Mouse (Mus musculus) liver, embryonic 11.5 days (tissue): ENCODE results near the gene C1qtnf4. TPM values are rescaled to one million over a fixed set of nuclear protein-coding genes. Genes with fewer than 3 reads are reported as not detected.

ENCODE experiments used
- ATAC-seq: fragments of 200-750 bp; cut with Nextera tagmentation; replicated peaks from 2 replicates; pipeline ENCODE4 v1.8.0; 2017; ENCODE audit warnings: moderate number of reproducible peaks, mild to moderate bottlenecking, moderate TSS enrichment, moderate library complexity; ENCODE audit not compliant: low FRiP score
- DNase-seq: peaks from one replicate; pipeline ENCODE4 v3.0.0-alpha.2; 2017; ENCODE audit warnings: low spot score
- H3K27ac ChIP-seq: fragments of 300-500 bp; sonication (generic); 2 replicates; pipeline ENCODE4 v1.5.1; 2014; ENCODE audit warnings: mild to moderate bottlenecking, low read depth, low read length, control low read depth
- H3K27me3 ChIP-seq: fragments of 300-500 bp; sonication (generic); replicated peaks from 2 replicates; pipeline ENCODE4 v1.6.1; 2014; ENCODE audit warnings: low read length, mixed read lengths; ENCODE audit not compliant: control insufficient read depth, insufficient read depth
- H3K36me3 ChIP-seq: fragments of 300-500 bp; sonication (generic); 2 replicates; pipeline ENCODE4 v1.6.1; 2014; ENCODE audit warnings: mild to moderate bottlenecking, low read length, moderate library complexity, mixed read lengths; ENCODE audit not compliant: control insufficient read depth, insufficient read depth
- H3K4me1 ChIP-seq: fragments of 300-500 bp; sonication (generic); replicated peaks from 2 replicates; pipeline ENCODE4 v1.6.1; 2014; ENCODE audit warnings: low read length, mixed read lengths; ENCODE audit not compliant: control insufficient read depth, insufficient read depth
- H3K4me2 ChIP-seq: fragments of 300-500 bp; sonication (generic); 2 replicates; pipeline ENCODE4 v1.6.1; 2014; ENCODE audit warnings: mild to moderate bottlenecking, control low read depth, moderate library complexity
- H3K4me3 ChIP-seq: fragments of 300-500 bp; sonication (generic); 2 replicates; pipeline ENCODE4 v1.5.1; 2014; ENCODE audit warnings: low read depth, low read length, control low read depth
- H3K9ac ChIP-seq: fragments of 300-500 bp; sonication (generic); 2 replicates; pipeline ENCODE4 v1.6.1; 2014; ENCODE audit warnings: low read depth, low read length, control low read depth
- H3K9me3 ChIP-seq: fragments of 300-500 bp; sonication (generic); 2 replicates; pipeline ENCODE4 v1.6.1; 2016; ENCODE audit warnings: low read length, inconsistent platforms, mixed read lengths; ENCODE audit not compliant: control insufficient read depth
- WGBS: fragments of 180-500 bp; shearing (Covaris S2); extraction: QIAGEN DNeasy Blood & Tissue Kit; methylation state at CpG from one replicate; pipeline ENCODE4 v1.1.7; 2014; 5-methylcytosine and 5-hydroxymethylcytosine counted together
- polyA plus RNA-seq: library from polyadenylated mRNA; unstranded; fragments of >200 nt; fragmentation: Nextera tagmentation; extraction: Ambion mirVana; gene quantifications from 2 replicates; pipeline ENCODE4 v1.2.1, GENCODE M21; 2014

C1qtnf4 gene
- polyA plus RNA-seq, 1 experiment from 2014 or later: 6.9 TPM

DNA sequence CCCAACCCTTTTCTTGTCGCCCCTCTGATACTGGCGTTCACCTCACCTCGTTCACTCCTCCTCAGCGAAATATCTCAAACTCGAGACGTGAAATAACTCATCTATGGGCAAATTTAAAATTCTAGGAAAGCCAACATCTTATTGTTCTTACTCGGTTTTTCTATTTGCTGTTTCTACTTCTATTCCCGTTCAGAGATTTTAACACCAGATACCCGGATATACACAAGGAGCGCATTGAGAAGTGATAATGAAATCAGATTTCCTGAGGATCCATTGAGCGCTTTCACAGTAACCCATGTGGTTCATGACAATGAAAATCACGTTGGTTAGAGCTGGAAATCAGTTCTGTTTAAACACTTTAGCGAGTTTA is 38.0 kb upstream of the C1qtnf4 start:
- ATAC-seq: no peak
- peaks cover 14% of the 10 kb centered on the region for H3K36me3 ChIP-seq
- H3K27ac ChIP-seq: peak overlapping the region; percentile 62
- H3K4me2 ChIP-seq: peak overlapping the region; percentile 82
- peaks cover 11% of the 10 kb centered on the region for H3K4me1 ChIP-seq
- WGBS: under 1% methylated on average over 13 of the region's 13 CpGs
- no peaks in the 10 kb centered on the region for H3K9me3 ChIP-seq
- no peak for DNase-seq
- H3K27me3 ChIP-seq: no peaks in the 10 kb centered on the region
- peak overlapping the region; percentile 81 for H3K9ac ChIP-seq
- H3K4me3 ChIP-seq: peak overlapping the region; percentile 73

DNA sequence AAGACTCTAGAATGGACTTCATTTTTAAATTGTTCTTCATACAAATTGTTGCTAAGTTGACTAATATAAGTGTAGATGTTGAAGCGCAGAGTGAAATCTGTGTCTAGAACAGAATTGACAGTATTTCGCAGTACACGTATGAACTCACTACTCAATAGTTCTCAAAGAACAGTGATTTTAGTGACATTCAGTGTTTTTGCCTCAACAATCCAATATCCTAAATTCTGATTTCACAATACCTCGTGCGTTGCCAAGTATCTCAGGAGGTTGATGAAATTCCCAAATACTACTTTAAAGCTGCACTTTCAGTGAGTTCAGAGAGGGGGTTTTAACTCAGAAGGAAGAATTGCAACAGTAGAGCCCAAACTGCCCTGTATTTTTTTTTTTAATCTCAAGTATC is 37.3 kb upstream of the C1qtnf4 start:
- H3K4me3 ChIP-seq: peak overlapping the region; percentile 73
- no peak overlapping the region for H3K9ac ChIP-seq
- no peaks in the 10 kb centered on the region for H3K9me3 ChIP-seq
- no peak for ATAC-seq
- H3K4me2 ChIP-seq: peak overlapping the region; percentile 82
- H3K27ac ChIP-seq: no peak overlapping the region
- peaks cover 16% of the 10 kb centered on the region for H3K36me3 ChIP-seq
- 89% methylated on average over 5 of the region's 5 CpGs for WGBS
- no peak for DNase-seq
- peaks cover 11% of the 10 kb centered on the region for H3K4me1 ChIP-seq
- H3K27me3 ChIP-seq: no peaks in the 10 kb centered on the region

DNA sequence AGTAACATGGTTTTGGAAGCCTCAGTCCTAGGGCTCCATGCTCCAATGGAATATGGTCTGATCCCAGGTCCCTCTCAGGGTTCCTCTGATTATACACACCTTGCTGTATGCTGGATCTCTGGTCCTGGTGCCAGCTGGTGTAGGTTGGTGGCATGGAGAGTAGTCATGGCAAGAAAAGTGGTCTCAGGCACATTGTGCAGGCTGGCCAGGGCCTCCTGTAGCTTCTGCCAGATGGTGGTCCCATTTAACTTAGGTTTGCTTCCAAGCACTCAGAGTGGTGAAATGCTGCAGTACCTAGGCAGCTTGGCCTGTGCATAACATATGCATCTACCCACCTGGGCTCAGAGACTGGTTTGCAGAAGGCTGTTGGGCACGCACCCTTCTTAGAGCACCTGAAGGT is 35.3 kb upstream of the C1qtnf4 start:
- ATAC-seq (no peak), DNase-seq (no peak)
- H3K36me3 ChIP-seq: peaks cover 27% of the 10 kb centered on the region
- H3K4me1 ChIP-seq: peaks cover 11% of the 10 kb centered on the region
- 96% methylated on average over 1 of the region's 1 CpGs for WGBS
- H3K9me3 ChIP-seq: no peaks in the 10 kb centered on the region
- no peak overlapping the region for H3K4me3 ChIP-seq
- H3K27me3 ChIP-seq: no peaks in the 10 kb centered on the region
- H3K9ac ChIP-seq: no peak overlapping the region
- no peak overlapping the region for H3K4me2 ChIP-seq
- H3K27ac ChIP-seq: no peak overlapping the region

DNA sequence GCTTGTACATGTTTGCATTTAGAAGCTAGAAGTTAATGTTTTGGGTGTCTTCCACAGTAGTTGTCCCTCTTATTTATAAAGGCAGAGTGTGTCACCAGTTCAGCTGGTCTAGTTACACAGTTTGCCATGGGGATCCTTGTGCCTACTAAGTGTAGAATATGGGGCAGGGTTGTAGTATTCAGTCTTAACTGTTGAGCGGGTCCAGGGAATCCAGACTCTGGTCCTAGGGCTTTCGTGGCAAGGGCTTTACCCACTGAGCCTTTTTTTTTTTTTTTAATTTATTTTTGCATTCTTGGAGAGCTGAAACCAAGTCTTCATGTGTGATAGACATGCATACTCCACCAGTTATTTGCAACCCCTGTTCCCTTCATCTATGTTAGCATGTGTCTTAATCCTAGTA is 24.2 kb upstream of the C1qtnf4 start:
- Histone ChIP-seq H3K4me3 (no peak overlapping the region), H3K4me2 (no peak overlapping the region), H3K9me3 (no peaks in the 10 kb centered on the region), H3K36me3 (peaks cover 19% of the 10 kb centered on the region), H3K27ac (no peak overlapping the region), H3K9ac (no peak overlapping the region), H3K27me3 (no peaks in the 10 kb centered on the region), H3K4me1 (no peaks in the 10 kb centered on the region)
- no peak for DNase-seq
- 97% methylated on average over 2 of the region's 2 CpGs for WGBS
- no peak for ATAC-seq

DNA sequence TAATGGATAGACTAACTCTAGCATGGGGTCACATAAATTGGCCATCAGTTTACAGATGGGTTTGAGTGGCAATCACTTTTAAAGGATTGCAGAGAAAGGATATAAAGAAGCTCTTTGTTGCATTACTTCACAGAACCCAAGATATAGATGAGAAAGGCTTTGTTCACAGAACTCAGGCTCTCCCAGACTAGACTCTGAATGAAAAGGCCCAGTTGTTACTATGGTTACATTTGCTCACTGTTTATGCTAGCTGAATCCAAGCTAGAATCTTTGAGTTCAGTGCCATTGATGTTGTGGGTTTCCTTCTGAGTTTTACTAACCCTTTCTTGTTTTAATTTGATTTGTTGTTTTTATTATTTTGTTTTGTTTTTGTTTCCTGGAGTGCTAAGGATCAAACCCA is 21.5 kb upstream of the C1qtnf4 start:
- no peaks in the 10 kb centered on the region for H3K9me3 ChIP-seq
- peaks cover 19% of the 10 kb centered on the region for H3K36me3 ChIP-seq
- no peak overlapping the region for H3K9ac ChIP-seq
- no peak overlapping the region for H3K4me2 ChIP-seq
- no peak overlapping the region for H3K27ac ChIP-seq
- H3K4me3 ChIP-seq: no peak overlapping the region
- H3K27me3 ChIP-seq: no peaks in the 10 kb centered on the region
- ATAC-seq (no peak), DNase-seq (no peak)
- H3K4me1 ChIP-seq: peaks cover 11% of the 10 kb centered on the region

DNA sequence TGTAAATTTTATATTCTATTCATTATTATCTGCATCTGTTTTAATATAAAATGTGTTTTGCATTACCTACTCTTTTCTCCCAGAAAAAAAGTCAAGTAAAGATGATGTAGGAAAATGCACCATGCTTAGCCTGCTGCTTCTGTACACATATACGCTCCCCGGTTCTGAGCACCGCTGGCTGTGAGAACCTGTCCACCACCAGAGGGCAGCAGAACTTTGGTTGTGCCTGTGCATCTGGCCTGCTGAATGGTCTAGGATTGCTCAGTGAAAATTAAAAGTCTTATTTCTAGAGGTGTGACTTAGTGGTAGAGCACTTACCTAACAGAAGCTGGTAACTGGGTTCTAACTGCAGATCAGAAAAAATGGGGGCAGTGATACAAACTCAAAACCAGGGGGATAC is 19.1 kb upstream of the C1qtnf4 start:
- H3K4me3 ChIP-seq: no peak overlapping the region
- peaks cover 33% of the 10 kb centered on the region for H3K4me1 ChIP-seq
- peak; percentile 62 for ATAC-seq
- peak; percentile 58 for DNase-seq
- H3K27ac ChIP-seq: no peak overlapping the region
- H3K4me2 ChIP-seq: no peak overlapping the region
- H3K27me3 ChIP-seq: no peaks in the 10 kb centered on the region
- no peaks in the 10 kb centered on the region for H3K9me3 ChIP-seq
- peaks cover 13% of the 10 kb centered on the region for H3K36me3 ChIP-seq
- WGBS: 43% methylated on average over 3 of the region's 3 CpGs
- H3K9ac ChIP-seq: no peak overlapping the region

DNA sequence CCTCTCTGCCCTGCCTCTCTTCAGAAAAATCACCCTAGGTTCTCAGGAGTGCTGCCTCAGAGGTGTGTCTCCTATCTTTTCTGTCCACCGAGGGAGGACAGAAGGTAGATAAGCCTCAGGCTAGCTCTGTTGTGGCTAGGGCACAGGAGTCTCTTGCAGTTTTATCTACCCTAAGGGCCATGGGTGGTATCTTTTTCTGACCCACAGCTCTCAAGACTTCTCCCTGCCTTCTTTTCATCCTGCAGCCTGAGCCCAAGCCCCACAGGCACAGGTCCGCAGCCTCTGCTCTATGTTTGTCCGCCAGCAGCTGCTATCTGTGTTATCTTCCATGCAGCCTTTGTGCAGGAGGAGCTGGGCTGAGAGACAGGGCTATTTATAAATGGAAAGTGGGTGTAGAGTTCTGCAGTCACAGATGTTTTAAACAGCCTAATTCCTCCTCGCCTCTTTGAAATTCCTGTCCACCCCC is 15.5 kb upstream of the C1qtnf4 start:
- Histone ChIP-seq H3K4me3 (0 out of 2 replicates have a peak overlapping the region, but pooled peaks have one; percentile 8), H3K27me3 (no peaks in the 10 kb centered on the region), H3K4me2 (peak overlapping the region; percentile 53), H3K4me1 (peaks cover 34% of the 10 kb centered on the region), H3K36me3 (peaks cover 3% of the 10 kb centered on the region), H3K9ac (0 out of 2 replicates have a peak overlapping the region, but pooled peaks have one; percentile 6), H3K27ac (peak overlapping the region; percentile 81), H3K9me3 (no peaks in the 10 kb centered on the region)
- peak; percentile 91 for ATAC-seq
- 11% methylated on average over 4 of the region's 4 CpGs for WGBS
- DNase-seq: no peak

DNA sequence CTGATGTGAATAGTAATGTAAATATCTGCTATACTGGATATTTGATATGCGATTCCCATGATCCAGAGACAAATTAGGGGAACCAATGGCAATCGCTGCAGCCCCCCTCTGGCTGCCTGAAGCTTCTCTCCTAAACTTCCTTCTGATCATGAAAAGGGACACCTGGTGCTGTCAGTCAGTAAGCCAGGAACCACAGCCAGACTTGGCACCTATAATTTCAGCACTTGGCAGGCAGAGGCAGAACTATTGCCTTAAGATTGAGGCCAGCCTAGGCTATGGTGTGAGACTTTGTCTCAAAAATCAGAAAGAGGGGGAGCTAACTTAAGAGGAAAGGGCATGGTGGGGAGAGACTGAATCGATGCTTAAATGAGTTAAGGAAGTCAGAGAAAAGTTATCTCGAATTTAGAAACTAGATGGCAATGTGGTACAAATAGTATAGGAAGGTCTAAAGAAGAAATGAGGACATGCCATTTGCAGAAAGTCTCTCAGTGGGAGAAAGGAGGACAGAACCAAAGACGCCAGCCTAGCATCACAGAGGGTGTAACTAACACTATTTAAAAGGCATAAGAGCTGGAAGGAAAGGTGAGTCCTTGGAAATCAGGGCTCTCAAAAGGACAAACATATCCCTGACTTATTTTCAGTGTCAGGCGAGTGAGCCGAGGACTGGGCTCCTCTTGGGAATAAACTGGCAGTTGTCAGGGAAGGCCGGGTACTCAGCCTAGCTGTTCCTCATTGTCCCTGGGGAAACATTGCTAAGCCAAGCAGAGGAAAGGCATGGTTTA is 14.3 kb upstream of the C1qtnf4 start:
- DNase-seq: no peak
- no peak overlapping the region for H3K4me3 ChIP-seq
- H3K4me2 ChIP-seq: peak overlapping the region; percentile 53
- no peaks in the 10 kb centered on the region for H3K9me3 ChIP-seq
- WGBS: 74% methylated on average over 8 of the region's 8 CpGs
- no peaks in the 10 kb centered on the region; the same call in 1 of the 2 replicates for H3K36me3 ChIP-seq
- peaks cover 34% of the 10 kb centered on the region for H3K4me1 ChIP-seq
- no peaks in the 10 kb centered on the region for H3K27me3 ChIP-seq
- no peak for ATAC-seq
- H3K9ac ChIP-seq: peak overlapping the region; percentile 42
- peak overlapping the region; percentile 81 for H3K27ac ChIP-seq

DNA sequence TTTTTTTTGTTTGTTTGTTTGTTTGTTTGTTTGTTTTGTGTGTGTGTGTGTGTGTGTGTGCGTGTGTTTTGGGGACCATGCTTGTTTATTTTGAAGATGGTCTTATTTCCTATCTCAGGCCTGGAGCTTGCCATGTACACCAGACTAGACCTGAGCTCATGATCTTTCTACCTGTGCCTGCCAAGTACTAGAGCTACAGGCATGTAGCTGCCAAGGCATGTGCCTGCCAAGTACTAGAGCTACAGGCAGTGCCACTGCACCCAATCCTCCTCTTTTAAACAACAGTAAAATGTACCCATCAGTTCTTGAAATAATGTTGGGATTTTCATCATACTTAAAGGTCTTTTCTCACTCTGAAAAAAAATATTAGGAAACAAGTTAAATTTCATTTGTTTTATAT is 11.6 kb upstream of the C1qtnf4 start:
- Histone ChIP-seq H3K36me3 (no peaks in the 10 kb centered on the region), H3K9me3 (no peaks in the 10 kb centered on the region), H3K27ac (no peak overlapping the region), H3K4me1 (peaks cover 25% of the 10 kb centered on the region), H3K9ac (no peak overlapping the region), H3K4me3 (no peak overlapping the region), H3K4me2 (no peak overlapping the region), H3K27me3 (no peaks in the 10 kb centered on the region)
- no peak for ATAC-seq
- WGBS: 93% methylated on average over 1 of the region's 1 CpGs
- DNase-seq: no peak
